In the genomic region with DNA sequence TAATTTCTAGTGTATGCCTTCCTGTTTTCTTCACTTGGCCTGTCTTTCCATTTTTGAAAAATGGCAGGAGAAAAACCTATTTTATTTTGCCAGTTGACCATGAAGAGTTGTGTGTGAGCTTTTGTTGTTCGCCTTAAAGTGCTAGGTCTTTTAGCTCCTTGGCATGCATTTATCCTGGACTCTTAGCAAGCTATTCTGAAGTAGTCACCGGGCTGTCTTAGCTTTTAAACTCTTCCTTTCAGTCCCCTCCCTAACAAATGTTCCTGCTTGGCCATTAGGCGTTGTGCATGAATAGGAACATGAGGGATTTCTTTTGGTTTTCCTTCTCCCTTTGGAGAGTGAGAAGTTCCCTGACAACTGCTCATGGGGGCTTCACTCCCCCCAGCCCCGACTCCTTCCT, we compare ENCODE assay signal across 18 mouse cellular contexts.
"Had no signal": no experiment of that assay in that cellular context is flagged by ENCODE, and none has a peak within 500 bp of the region (broad histone marks: within the 10 kb centered on the region; RNA-seq: fewer than 3 reads in every experiment).

No protein-coding gene starts in this region.

- H3K27ac ChIP-seq: midbrain, embryonic 13.5 days; midbrain, embryonic 15.5 days; neural tube, embryonic 13.5 days; neural tube, embryonic 15.5 days had no signal

- H3K9ac ChIP-seq: lung, embryonic 14.5 days; midbrain, embryonic 13.5 days; midbrain, embryonic 15.5 days; neural tube, embryonic 13.5 days; neural tube, embryonic 15.5 days had no signal

- H3K27me3 ChIP-seq: midbrain, embryonic 15.5 days; neural tube, embryonic 13.5 days; neural tube, embryonic 15.5 days had no signal

- ATAC-seq: midbrain, embryonic 13.5 days; midbrain, embryonic 15.5 days had no signal

- DNase-seq: lung, adult 18-20 months; lung, embryonic 14.5 days; lung, postnatal 10 days; lung, postnatal 4 days; retina, postnatal 1 day; right cerebral cortex, adult 18-20 months; right cerebral cortex, postnatal 25 days; right cerebral cortex, postnatal 4 days; spleen, adult 18-20 months; thymus, adult 18-20 months; thymus, postnatal 14 days; thymus, postnatal 36 days had no signal

- H3K4me2 ChIP-seq: lung, embryonic 14.5 days; midbrain, embryonic 11.5 days; midbrain, embryonic 13.5 days; midbrain, embryonic 15.5 days; neural tube, embryonic 13.5 days; neural tube, embryonic 15.5 days had no signal

- H3K36me3 ChIP-seq: midbrain, embryonic 13.5 days; midbrain, embryonic 15.5 days; neural tube, embryonic 13.5 days; neural tube, embryonic 15.5 days had no signal

- H3K9me3 ChIP-seq: midbrain, embryonic 13.5 days; midbrain, embryonic 15.5 days; neural tube, embryonic 15.5 days had no signal

- H3K4me3 ChIP-seq: midbrain, embryonic 13.5 days; midbrain, embryonic 15.5 days; myocyte; neural tube, embryonic 13.5 days; neural tube, embryonic 15.5 days had no signal

- H3K4me1 ChIP-seq: midbrain, embryonic 15.5 days had no signal
